Mouse (Mus musculus) heart, postnatal 14 days (tissue): ENCODE results near the gene Patj. TPM values are rescaled to one million over a fixed set of nuclear protein-coding genes. Genes with fewer than 3 reads are reported as not detected.

ENCODE experiments used
- DNase-seq, 2 experiments: peaks; one replicate each; pipeline ENCODE4 v3.0.0; 2021 to 2022
- intact Hi-C: fragments of 180-260 bp; cut with DNase I; formaldehyde crosslinking; loops from one replicate; pipeline ENCODE4 v1.15.1; 2025
- microRNA-seq, 2 experiments: library from miRNA; unstranded; fragments of <30 nt; microRNA quantifications; one replicate each; pipeline ENCODE4 v1.2.0; 2021 to 2022
- total RNA-seq, 2 experiments: library from RNA; stranded (reverse); gene quantifications; 2 replicates each; pipeline ENCODE4 v1.2.3; 2021

The Patj gene
- total RNA-seq, 2 experiments from 2014 or later = 9.5 to 13.6 TPM

- intact Hi-C loops = no loop called here
- DNase-seq = no peak
Measured at GRCm38 (mm10) chr4:98767134-98768133, 371.8 kb downstream of the Patj start.

Small RNA genes within 50 kb of the gene (microRNA-seq; reads per million reads assigned to microRNA genes)
- gene Gm22625 = 0 reads per million in 2 experiments
- 0 reads per million in 2 experiments for gene Gm26154

Other genes with a start within 250 kb of the Patj start
- 10 to 100 TPM; 37.5 to 40.7 TPM for gene Tm2d1, start 12.5 kb upstream of the Patj start, total RNA-seq